Mouse (Mus musculus) ES-E14 (cell line): ENCODE data around the gene Atpaf2. TPM values are rescaled to one million over a fixed set of nuclear protein-coding genes. Genes with fewer than 3 reads are reported as not detected.
A peak's percentile ranks its signal among the peaks of the same experiment; 100 is the strongest.

ENCODE experiments used
- DNase-seq: peaks from one replicate; pipeline ENCODE4 v3.0.0-alpha.2; 2013; ENCODE audit warnings: low read depth, low spot score
- H3K27ac ChIP-seq: 2 replicates; pipeline ENCODE4 v1.5.1; 2012; ENCODE audit warnings: low read depth, mild to moderate bottlenecking, low read length, moderate library complexity, mixed read lengths; ENCODE audit not compliant: poor library complexity, insufficient read depth, severe bottlenecking
- H3K36me3 ChIP-seq: 2 replicates; pipeline ENCODE4 v1.6.1; 2012; ENCODE audit warnings: mild to moderate bottlenecking, low read length, moderate library complexity, mixed read lengths; ENCODE audit not compliant: control insufficient read depth, poor library complexity, insufficient read depth, severe bottlenecking
- H3K4me1 ChIP-seq, 2 experiments: fragments of 150-350 bp in 1 of 2; sonication (generic) in 1 of 2; 2 replicates each; pipeline ENCODE4 v1.6.1; 2012; ENCODE audit warnings: low read length in 2 of 2, mild to moderate bottlenecking in 1 of 2, mixed read lengths in 1 of 2; ENCODE audit not compliant: control insufficient read depth in 2 of 2, insufficient read depth in 2 of 2, poor library complexity in 1 of 2
- H3K4me3 ChIP-seq, 2 experiments: fragments of 150-350 bp in 1 of 2; sonication (generic) in 1 of 2; 2 replicates each; pipeline ENCODE4 v1.5.1; 2012; ENCODE audit warnings: low read length in 2 of 2, low read depth in 1 of 2, mild to moderate bottlenecking in 1 of 2, mixed read lengths in 1 of 2; ENCODE audit not compliant: insufficient read depth in 1 of 2, poor library complexity in 1 of 2, severe bottlenecking in 1 of 2
- H3K9ac ChIP-seq: 2 replicates; pipeline ENCODE4 v1.6.1; 2012; ENCODE audit warnings: low read depth, mild to moderate bottlenecking, low read length, mixed read lengths; ENCODE audit not compliant: poor library complexity, insufficient read depth, severe bottlenecking
- H3K9me3 ChIP-seq: fragments of 150-350 bp; sonication (generic); 2 replicates; pipeline ENCODE4 v1.6.1; 2012; ENCODE audit warnings: low read depth, mild to moderate bottlenecking, low read length; ENCODE audit not compliant: control insufficient read depth, insufficient read depth
- CHD2 ChIP-seq: IDR thresholded peaks from 2 replicates; pipeline ENCODE4 v1.6.1; 2014; ENCODE audit warnings: mild to moderate bottlenecking, low read depth, low read length, inconsistent platforms
- HCFC1 ChIP-seq: IDR thresholded peaks from 2 replicates; pipeline ENCODE4 v1.6.1; 2012; ENCODE audit warnings: low read length, inconsistent platforms, borderline replicate concordance; ENCODE audit not compliant: insufficient read depth
- MAFK ChIP-seq: IDR thresholded peaks from 2 replicates; pipeline ENCODE4 v1.6.1; 2014; ENCODE audit warnings: mild to moderate bottlenecking, low read depth, low read length, inconsistent platforms; ENCODE audit not compliant: insufficient read depth
- ZC3H11A ChIP-seq: IDR thresholded peaks from 2 replicates; pipeline ENCODE4 v1.6.1; 2012; ENCODE audit warnings: low read depth, mild to moderate bottlenecking, inconsistent platforms, low read length, borderline replicate concordance
- ZNF384 ChIP-seq: IDR thresholded peaks from 2 replicates; pipeline ENCODE4 v1.6.1; 2012; ENCODE audit warnings: low read depth, low read length, inconsistent platforms
- in situ Hi-C, 2 experiments: fragments of 600-800 bp; cut with MboI; formaldehyde crosslinking; loops; one replicate each; pipeline ENCODE4 v1.15.1; 2025; ENCODE audit warnings: low sequenced_read_pairs in 2 of 2, inconsistent platforms in 1 of 2; ENCODE audit not compliant: unreplicated experiment in 2 of 2
- total RNA-seq: library from RNA; depleted of rRNA; stranded (reverse); fragments of 300-350 nt; gene quantifications from 2 replicates; pipeline ENCODE4 v1.2.3, GENCODE M21; 2012; rRNA removed

Atpaf2 gene
- 32.5 and 34.3 TPM in 2 replicates for total RNA-seq

GRCm38 (mm10) chr11:60417717-60418472 is at the start of gene Atpaf2:
Atpaf2 (minus strand) TSS chr11:60418457.
- in situ Hi-C loops, result no loop called here

GRCm38 (mm10) chr11:60465943-60466380 is 47.7 kb upstream of the Atpaf2 start:
- Histone ChIP-seq H3K4me3 (no peak overlapping the region), H3K9ac (no peak overlapping the region), H3K4me1 (no peaks in the 10 kb centered on the region), H3K9me3 (no peaks in the 10 kb centered on the region), H3K27ac (no peak overlapping the region), H3K36me3 (peaks cover 65% of the 10 kb centered on the region)
- DNase-seq, result peak; percentile 65
- in situ Hi-C loops, result no loop called here
- TF ChIP-seq ZNF384 (no peak), ZC3H11A (no peak), CHD2 (no peak), MAFK (no peak), HCFC1 (no peak)

More at GRCm38 (mm10) chr11:60417717-60418472, at the start of gene Atpaf2:
- DNase-seq, result no peak
- no peaks in the 10 kb centered on the region for H3K9me3 ChIP-seq
- TF ChIP-seq ZNF384, result no peak
- no peak for TF ChIP-seq CHD2
- H3K4me1 ChIP-seq, result peaks cover 0 to 3% of the 10 kb centered on the region in 2 experiments; a peak in 2 of 4 replicates
- H3K36me3 ChIP-seq, result no peaks in the 10 kb centered on the region
- H3K9ac ChIP-seq, result peak within 1 kb of the TSS; percentile 88
- peak within 1 kb of the TSS; percentile 91 to 96 for H3K4me3 ChIP-seq
- peak within 1 kb of the TSS; percentile 65 for H3K27ac ChIP-seq

GRCm38 (mm10) chr11:60457973-60458372 is 39.7 kb upstream of the Atpaf2 start:
- Histone ChIP-seq H3K4me3 (no peak overlapping the region), H3K36me3 (peaks cover 56% of the 10 kb centered on the region), H3K27ac (no peak overlapping the region), H3K9me3 (no peaks in the 10 kb centered on the region), H3K9ac (no peak overlapping the region), H3K4me1 (peaks cover 0 to 3% of the 10 kb centered on the region in 2 experiments; a peak in 1 of 4 replicates)
- DNase-seq, result no peak
- in situ Hi-C loops, result no loop called here
- TF ChIP-seq ZNF384, result peak; percentile 44; the same call in 1 of the 2 replicates
- TF ChIP-seq ZC3H11A, result no peak

DNA sequence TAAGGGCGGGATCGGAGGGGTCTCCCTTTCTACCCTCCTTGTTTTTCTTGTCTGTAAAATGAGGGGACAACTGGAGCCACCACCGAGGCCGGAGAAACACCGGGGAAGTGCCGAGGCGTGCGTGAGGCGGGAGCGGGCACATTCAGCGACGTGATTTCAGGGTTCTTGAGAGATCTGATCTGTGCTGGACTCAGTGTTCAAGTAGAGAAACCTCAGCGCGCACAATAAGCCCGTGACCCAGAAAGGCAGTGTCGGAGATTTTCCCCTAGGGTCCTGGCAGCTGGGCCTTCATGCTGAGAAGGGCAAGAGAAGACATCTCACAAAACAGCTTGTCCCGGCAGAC is 36.5 kb upstream of the Atpaf2 start:
- H3K4me3 ChIP-seq, result peak overlapping the region; percentile 83 to 89
- H3K9ac ChIP-seq, result peak overlapping the region; percentile 91
- H3K9me3 ChIP-seq, result no peaks in the 10 kb centered on the region
- DNase-seq, result no peak
- peaks cover 28% of the 10 kb centered on the region for H3K36me3 ChIP-seq
- H3K4me1 ChIP-seq, result peaks cover 0 to 3% of the 10 kb centered on the region in 2 experiments; a peak in 1 of 4 replicates
- TF ChIP-seq CHD2 (0 out of 2 replicates have a peak, but pooled peaks have one; percentile 13), ZNF384 (no peak)
- no peak overlapping the region; the same call in 1 of the 2 replicates for H3K27ac ChIP-seq
- in situ Hi-C loops, result no loop called here
